Mouse (Mus musculus) liver, embryonic 14.5 days (tissue): ENCODE results near the gene Rdh7.

ENCODE experiments used
- CTCF ChIP-seq: IDR thresholded peaks from 2 replicates; pipeline ENCODE4 v1.5.1; 2016; ENCODE audit warnings: antibody characterized with exemption, low read depth, control low read depth
- EP300 ChIP-seq: IDR thresholded peaks from 2 replicates; pipeline ENCODE4 v1.6.1; 2016; ENCODE audit warnings: antibody characterized with exemption, low read depth

DNA sequence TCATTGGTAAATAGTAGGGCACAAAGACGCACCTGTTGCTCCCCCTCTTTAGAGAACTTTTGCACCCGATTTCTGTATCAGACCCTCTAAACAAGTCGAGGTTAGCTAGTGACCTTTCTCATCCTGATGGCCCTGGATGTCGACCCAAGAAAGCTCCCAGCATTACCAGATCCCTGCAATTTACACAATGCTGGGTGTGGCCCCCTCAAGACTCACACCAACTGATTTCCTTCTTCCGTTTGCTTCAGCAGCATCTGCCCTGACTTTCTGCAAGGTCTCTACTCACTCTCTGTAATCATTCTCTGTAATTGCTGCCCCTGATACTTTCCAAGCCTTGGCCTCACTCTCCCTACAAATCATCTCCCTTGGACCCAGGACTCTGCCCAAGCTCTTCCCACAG is 8.1 kb upstream of the Rdh7 start:
- no peak for TF ChIP-seq EP300
- no peak for TF ChIP-seq CTCF
